Comparison of ENCODE assay signal across 15 mouse cellular contexts in genomic region chr4:68765772-68766573, GRCm38 (mm10).
A peak's percentile ranks its signal among the peaks of the same experiment; 100 is the strongest.
DNase-seq lines count a peak whose midpoint lies in the region; ATAC-seq and TF ChIP-seq lines count a peak whose summit lies in the region.
"Had no signal": no experiment of that assay in that cellular context is flagged by ENCODE, and none has a peak within 500 bp of the region (broad histone marks: within the 10 kb centered on the region; RNA-seq: fewer than 3 reads in every experiment).

No protein-coding gene starts in this region.

- intact Hi-C loops in gastrocnemius, postnatal 36 days (cut with DNase I), result no loop called here

- peak; percentile 18 for DNase-seq in forebrain, postnatal 0 days
- DNase-seq in layer of hippocampus, postnatal 10 days (ENCODE audit: low spot score in 2 of 2), result peak; percentile 63 to 67
- DNase-seq in midbrain, postnatal 0 days (ENCODE audit: low spot score), result peak; percentile 61
- DNase-seq in gastrocnemius, postnatal 36 days, result no peak
- DNase-seq in thymus, postnatal 14 days, result no peak
- DNase-seq in thymus, postnatal 4 days, result no peak
- DNase-seq in urinary bladder, adult 18-20 months (ENCODE audit: low spot score in 2 of 2), result no peak
- DNase-seq: cerebellum, adult 11-12 months; heart, postnatal 4 days; kidney, postnatal 36 days; thymus, postnatal 25 days had no signal

- H3K27me3 ChIP-seq in forebrain, postnatal 0 days (ENCODE audit: insufficient read depth, low read length), result no peaks in the 10 kb centered on the region
- no peaks in the 10 kb centered on the region for H3K27me3 ChIP-seq in midbrain, postnatal 0 days (ENCODE audit: insufficient read depth, low read length)
- H3K27me3 ChIP-seq: embryonic facial prominence, embryonic 13.5 days; liver, embryonic 15.5 days had no signal

- H3K9ac ChIP-seq in forebrain, postnatal 0 days, result no peak overlapping the region
- H3K9ac ChIP-seq in midbrain, postnatal 0 days (replicated peaks; ENCODE audit: low read length, poor library complexity, severe bottlenecking), result no peak overlapping the region
- H3K9ac ChIP-seq: embryonic facial prominence, embryonic 13.5 days; liver, embryonic 15.5 days had no signal

- peak; percentile 76 for ATAC-seq in forebrain, postnatal 0 days
- peak; percentile 76 for ATAC-seq in midbrain, postnatal 0 days (ENCODE audit: low FRiP score)
- ATAC-seq: activated CD4-positive, CD25-positive, alpha-beta regulatory T cell, adult 4 months had no signal

- peak overlapping the region; percentile 63 for H3K27ac ChIP-seq in cortical plate, adult 2 months (ENCODE audit: insufficient read depth, low read length)
- no peak overlapping the region for H3K27ac ChIP-seq in forebrain, postnatal 0 days (ENCODE audit: low read depth, low read length)
- 0 out of 2 replicates have a peak overlapping the region, but pooled peaks have one; percentile 8 for H3K27ac ChIP-seq in midbrain, postnatal 0 days (ENCODE audit: low read depth, low read length)
- H3K27ac ChIP-seq: embryonic facial prominence, embryonic 13.5 days; liver, embryonic 15.5 days had no signal

- no peak overlapping the region for H3K4me2 ChIP-seq in forebrain, postnatal 0 days (ENCODE audit: low read depth)
- H3K4me2 ChIP-seq in midbrain, postnatal 0 days (ENCODE audit: low read depth, low read length, poor library complexity, severe bottlenecking), result no peak overlapping the region
- H3K4me2 ChIP-seq: embryonic facial prominence, embryonic 13.5 days; liver, embryonic 15.5 days had no signal

- no peak for TF ChIP-seq CTCF in cortical plate, adult 2 months (IDR thresholded peaks at IDR 0.05; ENCODE audit: extremely low read depth, insufficient read depth, low read length)
- TF ChIP-seq CTCF in forebrain, postnatal 0 days (IDR thresholded peaks at IDR 0.05; ENCODE audit: low read depth), result no peak
- TF ChIP-seq CTCF in midbrain, postnatal 0 days (IDR thresholded peaks at IDR 0.05), result no peak; the same call in 1 of the 2 replicates

- no peak overlapping the region for H3K4me3 ChIP-seq in cortical plate, adult 2 months (ENCODE audit: insufficient read depth, low read length)
- no peak overlapping the region for H3K4me3 ChIP-seq in forebrain, postnatal 0 days (ENCODE audit: low read depth, low read length)
- H3K4me3 ChIP-seq in midbrain, postnatal 0 days (ENCODE audit: low read depth, low read length), result no peak overlapping the region
- H3K4me3 ChIP-seq: embryonic facial prominence, embryonic 13.5 days; liver, embryonic 15.5 days had no signal

- peaks cover 10% of the 10 kb centered on the region; the same call in 1 of the 2 replicates for H3K36me3 ChIP-seq in forebrain, postnatal 0 days (ENCODE audit: insufficient read depth)
- peaks cover 5% of the 10 kb centered on the region for H3K36me3 ChIP-seq in midbrain, postnatal 0 days (ENCODE audit: insufficient read depth, low read length)
- H3K36me3 ChIP-seq: embryonic facial prominence, embryonic 13.5 days; liver, embryonic 15.5 days had no signal

- H3K9me3 ChIP-seq in forebrain, postnatal 0 days (ENCODE audit: low read length), result no peaks in the 10 kb centered on the region
- H3K9me3 ChIP-seq in midbrain, postnatal 0 days (ENCODE audit: low read length), result no peaks in the 10 kb centered on the region
- H3K9me3 ChIP-seq: embryonic facial prominence, embryonic 13.5 days; liver, embryonic 15.5 days had no signal

- H3K4me1 ChIP-seq in cortical plate, adult 2 months (ENCODE audit: control insufficient read depth, insufficient read depth, low read length), result peaks cover 13% of the 10 kb centered on the region
- H3K4me1 ChIP-seq in forebrain, postnatal 0 days (ENCODE audit: insufficient read depth), result 0 out of 2 replicates have a peak, but pooled peaks cover 5% of the 10 kb centered on the region
- H3K4me1 ChIP-seq in midbrain, postnatal 0 days (ENCODE audit: insufficient read depth, low read length), result peaks cover 4% of the 10 kb centered on the region; the same call in 1 of the 2 replicates
- H3K4me1 ChIP-seq: embryonic facial prominence, embryonic 13.5 days; liver, embryonic 15.5 days had no signal

- no peak for TF ChIP-seq POLR2A in cortical plate, adult 2 months (IDR thresholded peaks at IDR 0.05; ENCODE audit: extremely low read depth, insufficient read depth, low read length)

- 43% methylated on average over 12 of the region's 12 CpGs for WGBS in forebrain, postnatal 0 days
- WGBS in midbrain, postnatal 0 days, result 39% methylated on average over 12 of the region's 12 CpGs

Comparison
In these comparisons a context has a peak if more than half of its experiments do, and no peak if none do; other contexts are left out.
1. DNase-seq: peak in forebrain, postnatal 0 days (single experiment), layer of hippocampus, postnatal 10 days (2 of 2) and midbrain, postnatal 0 days (single experiment); none in gastrocnemius, postnatal 36 days (0 of 2), thymus, postnatal 14 days (single experiment), thymus, postnatal 4 days (single experiment) and urinary bladder, adult 18-20 months (0 of 2).